Mouse (Mus musculus) right cerebral cortex, postnatal 10 days (tissue): ENCODE measurements around the gene Mtx1.

Source experiments
- DNase-seq, 2 experiments: peaks; one replicate each; pipeline ENCODE4 v3.0.0; 2021; ENCODE audit warnings: low spot score in 2 of 2

Mtx1 gene

GRCm38 (mm10) chr3:89242331-89242895 lies 15.5 kb upstream of the Mtx1 start:
- DNase-seq = peak; percentile 70 to 74

- DNase-seq = peak in 1 of 2 experiments; percentile 25
These were observed 11.6 kb upstream of the Mtx1 start for GRCm38 (mm10) chr3:89238494-89238893.

GRCm38 (mm10) chr3:89237682-89238081 lies 10.8 kb upstream of the Mtx1 start:
- DNase-seq = no peak

GRCm38 (mm10) chr3:89236516-89236915 lies 9.6 kb upstream of the Mtx1 start:
- DNase-seq = no peak

DNA sequence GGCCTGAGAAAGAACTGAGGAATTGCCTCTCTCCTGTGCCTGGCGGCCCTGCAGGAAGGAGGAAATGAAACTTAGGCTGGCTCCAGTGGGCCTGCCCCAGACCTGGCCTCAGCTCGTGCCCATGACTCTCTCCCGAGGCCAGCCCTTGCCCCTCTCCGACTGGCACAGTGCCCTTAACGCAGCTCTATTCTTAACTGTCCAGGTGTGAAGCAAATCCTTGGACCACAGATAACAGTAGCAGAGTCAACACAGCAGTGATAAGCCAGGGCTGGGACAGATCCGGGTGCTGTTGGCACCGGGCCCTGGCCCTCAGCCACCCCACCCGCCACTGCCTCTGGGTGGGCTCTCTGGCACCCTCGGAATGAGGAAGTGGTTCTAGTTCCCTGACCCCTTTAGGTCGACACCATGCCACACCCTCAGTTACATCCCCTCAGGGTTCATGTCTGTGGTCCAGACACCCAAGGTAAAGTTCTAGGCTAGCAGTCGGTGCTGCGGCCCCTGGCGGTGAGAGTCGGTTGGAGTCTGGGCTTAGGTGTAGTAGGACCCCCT lies 6.7 kb upstream of the Mtx1 start:
- no peak for DNase-seq

DNA sequence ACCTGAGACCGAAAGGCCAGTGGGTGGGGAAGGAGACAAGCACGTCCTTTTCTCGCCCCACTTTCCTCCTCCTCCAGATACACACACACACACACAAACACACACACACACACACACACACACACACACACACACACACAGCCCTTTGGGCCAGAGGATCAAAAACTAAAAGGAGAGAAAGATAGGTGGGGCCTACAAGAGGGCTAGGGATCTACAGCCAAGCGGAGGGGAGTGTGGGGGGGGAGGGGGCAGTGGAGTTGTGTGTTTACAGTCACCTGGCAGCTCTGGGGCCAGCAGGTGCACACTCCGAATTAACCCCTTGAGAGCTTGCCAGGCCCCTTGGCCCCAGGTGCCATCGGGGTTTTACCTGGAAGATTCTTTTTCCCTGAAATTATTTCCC lies 5.7 kb upstream of the Mtx1 start:
- no peak for DNase-seq

- peak in 1 of 2 experiments; percentile 61 for DNase-seq
These were observed 4.9 kb upstream of the Mtx1 start for GRCm38 (mm10) chr3:89231772-89232275.

- DNase-seq = no peak
These were observed 4.5 kb upstream of the Mtx1 start for GRCm38 (mm10) chr3:89231345-89231744.

GRCm38 (mm10) chr3:89230561-89230960 lies 3.7 kb upstream of the Mtx1 start:
- no peak for DNase-seq

GRCm38 (mm10) chr3:89229276-89229675 lies 2.4 kb upstream of the Mtx1 start:
- no peak for DNase-seq

DNA sequence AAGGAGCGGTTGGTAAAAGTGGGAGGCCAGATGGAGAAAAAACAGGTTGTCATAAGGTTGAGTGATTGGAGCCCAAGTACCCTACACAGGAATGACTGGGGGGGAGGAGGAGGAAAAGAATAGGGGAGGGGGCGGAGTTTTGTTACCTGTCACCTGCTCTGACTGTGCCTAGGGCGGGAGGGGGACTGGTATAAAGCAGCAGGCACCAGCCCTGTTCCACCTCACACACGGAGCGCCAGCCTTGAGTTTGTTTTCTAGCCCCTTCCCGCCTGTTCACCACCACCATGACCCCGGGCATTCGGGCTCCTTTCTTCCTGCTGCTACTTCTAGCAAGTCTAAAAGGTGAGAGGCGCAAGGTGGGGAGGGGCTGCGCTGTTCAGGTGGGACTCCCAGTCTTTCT lies 1.9 kb upstream of the Mtx1 start, which contains the start of gene Muc1:
Muc1 (plus strand) TSS at position 222 of the 400 bp plus-strand sequence.
- DNase-seq = no peak

- DNase-seq = peak; percentile 84 to 90
These were observed 1.3 kb upstream of the Mtx1 start for GRCm38 (mm10) chr3:89228180-89228549.

GRCm38 (mm10) chr3:89227307-89228179 lies 655 bp upstream of the Mtx1 start:
- DNase-seq = peak; percentile 96 to 97

DNA sequence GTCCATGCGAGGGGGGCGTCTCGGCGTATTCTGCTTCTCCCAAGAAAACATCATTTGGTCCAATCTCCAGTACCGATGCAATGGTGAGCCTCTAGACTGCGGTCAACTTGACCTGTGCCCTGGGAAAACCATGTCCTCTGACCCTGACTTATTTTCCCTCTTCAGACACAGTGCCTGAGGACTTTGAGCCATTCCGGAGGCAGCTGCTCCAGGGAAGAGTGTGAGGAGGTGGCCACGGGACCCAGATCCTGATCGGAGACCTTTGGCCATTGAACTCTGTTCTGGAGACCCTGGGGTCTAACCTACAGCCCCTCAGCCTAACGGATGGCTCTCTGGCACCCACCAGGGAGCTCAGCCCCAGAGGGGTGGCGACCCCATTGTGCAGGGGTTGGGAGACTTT lies 527 bp downstream of the Mtx1 start:
- DNase-seq = no peak

DNA sequence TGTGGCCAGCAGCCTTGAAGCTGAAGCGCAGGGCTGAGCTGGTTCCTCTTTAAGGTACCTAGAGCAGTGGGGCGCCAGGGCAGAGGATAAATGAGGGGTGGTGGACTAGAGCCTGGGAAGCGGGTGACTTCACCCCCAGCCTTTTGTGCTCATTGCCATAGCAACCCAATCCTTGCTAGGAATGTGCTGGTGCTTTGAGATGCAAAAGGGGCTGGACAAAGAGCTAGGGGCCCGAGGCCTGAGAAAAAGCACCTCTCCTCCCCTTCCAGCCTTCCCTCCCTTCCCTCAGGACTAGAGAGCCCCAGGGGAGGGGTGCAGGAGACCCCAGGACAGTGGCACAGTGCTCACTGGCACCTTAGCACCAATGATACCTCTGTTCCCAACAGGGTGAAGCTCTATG lies 970 bp downstream of the Mtx1 start:
- peak; percentile 76 to 85 for DNase-seq

GRCm38 (mm10) chr3:89225321-89225815 lies 1.5 kb downstream of the Mtx1 start:
- no peak for DNase-seq

DNA sequence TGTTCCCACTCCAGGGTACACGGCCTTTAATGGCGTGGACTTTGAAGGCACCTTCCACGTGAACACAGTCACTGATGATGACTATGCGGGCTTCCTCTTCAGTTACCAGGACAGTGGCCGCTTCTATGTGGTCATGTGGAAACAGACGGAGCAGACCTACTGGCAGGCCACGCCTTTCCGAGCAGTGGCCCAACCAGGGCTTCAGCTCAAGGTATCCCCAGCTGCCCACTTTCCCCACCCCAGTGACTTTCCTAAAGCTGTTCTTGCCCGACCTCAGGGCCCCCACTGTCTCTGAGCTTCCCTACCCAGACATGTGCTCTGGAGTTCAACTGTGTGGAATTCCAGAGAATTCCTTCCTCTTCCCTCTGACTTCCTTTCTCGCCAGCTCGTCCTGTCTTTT lies 2.1 kb downstream of the Mtx1 start:
- no peak for DNase-seq

- no peak for DNase-seq
These were observed 5.7 kb downstream of the Mtx1 start for GRCm38 (mm10) chr3:89221167-89221566.

DNA sequence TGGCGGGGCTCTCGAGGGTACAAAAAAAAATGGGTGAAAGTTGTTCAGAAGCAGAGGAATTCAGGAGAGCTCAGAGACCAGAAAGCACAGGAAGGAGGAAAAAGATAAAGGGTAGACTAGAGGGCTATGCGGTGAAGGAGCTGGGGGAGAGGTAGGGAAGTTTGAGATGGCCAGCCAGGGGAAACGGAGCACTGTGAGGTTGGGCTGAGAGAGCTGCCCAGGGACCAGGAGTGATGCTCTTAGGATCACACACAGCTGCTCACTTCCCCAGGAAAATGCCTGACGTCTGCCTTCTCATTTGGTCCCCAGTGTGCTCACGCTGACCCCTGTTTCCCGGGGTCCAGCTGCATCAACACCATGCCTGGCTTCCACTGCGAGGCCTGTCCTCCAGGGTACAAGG lies 7.3 kb downstream of the Mtx1 start:
- DNase-seq = no peak

GRCm38 (mm10) chr3:89218271-89218670 lies 8.6 kb downstream of the Mtx1 start:
- no peak for DNase-seq

DNA sequence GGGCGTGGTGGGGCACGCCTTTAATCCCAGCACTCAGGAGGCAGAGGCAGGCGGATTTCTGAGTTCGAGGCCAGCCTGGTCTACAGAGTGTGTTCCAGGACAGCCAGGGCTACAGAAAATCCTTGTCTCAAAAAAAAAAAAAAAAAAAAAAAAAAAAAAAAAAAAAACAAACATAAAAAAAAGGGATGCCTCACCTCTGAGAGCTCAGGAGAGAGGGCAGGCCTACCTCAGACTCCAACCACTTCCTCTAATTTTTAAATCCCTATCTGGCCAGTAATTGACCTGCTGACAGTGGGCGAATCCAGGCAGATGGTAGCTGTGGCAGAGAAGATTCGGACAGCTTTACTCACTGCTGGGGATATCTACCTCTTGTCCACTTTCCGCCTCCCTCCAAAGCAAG lies 10.5 kb downstream of the Mtx1 start:
- DNase-seq = peak in 1 of 2 experiments; percentile 19

GRCm38 (mm10) chr3:89215853-89216252 lies 11.0 kb downstream of the Mtx1 start:
- DNase-seq = peak; percentile 92
